In the genomic region with DNA sequence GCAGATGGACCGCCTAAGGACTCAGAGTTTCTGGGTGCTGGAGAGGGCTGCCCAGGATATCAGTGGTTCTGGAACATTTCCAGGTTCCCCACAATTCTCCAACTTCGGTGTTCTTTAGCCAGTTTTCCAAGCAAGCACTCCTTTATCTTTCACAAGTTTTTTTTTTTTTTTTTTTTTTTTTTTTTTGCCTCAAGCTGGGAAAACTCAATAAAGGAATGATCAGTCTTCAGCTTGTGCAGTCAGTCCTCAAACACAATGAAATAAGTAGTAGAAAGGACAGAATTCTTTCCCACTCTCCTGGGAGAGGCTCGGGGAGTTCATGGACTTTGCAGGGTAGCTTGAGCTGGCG, we compare ENCODE assay signal across 8 mouse cellular contexts. TPM values are rescaled to one million over a fixed set of nuclear protein-coding genes. Genes with fewer than 3 reads are reported as not detected.
A peak's percentile ranks its signal among the peaks of the same experiment; 100 is the strongest.
DNase-seq lines count a peak whose midpoint lies in the region; ATAC-seq and TF ChIP-seq lines count a peak whose summit lies in the region.

No protein-coding gene starts in this region.

- dilution Hi-C loops in CH12.LX (cut with MboI; ENCODE audit: extremely low pct_ligation_motif_present, extremely low pct_unique_long_range_greater_than_20kb, low sequenced_read_pairs): no loop called here

- intact Hi-C loops in heart, postnatal 36 days (cut with DNase I): no loop called here

- H3K9me3 ChIP-seq in heart, embryonic 10.5 days: no peaks in the 10 kb centered on the region
- H3K9me3 ChIP-seq in CH12.LX (replicated peaks; ENCODE audit: low read length): no peaks in the 10 kb centered on the region
- H3K9me3 ChIP-seq in forebrain, embryonic 13.5 days (replicated peaks): no peaks in the 10 kb centered on the region
- H3K9me3 ChIP-seq in liver, embryonic 13.5 days (replicated peaks): no peaks in the 10 kb centered on the region

- 14% methylated on average over 4 of the region's 4 CpGs for WGBS in heart, embryonic 10.5 days
- 7% methylated on average over 4 of the region's 4 CpGs for WGBS in forebrain, embryonic 13.5 days
- 21% methylated on average over 4 of the region's 4 CpGs for WGBS in liver, embryonic 13.5 days (ENCODE audit: insufficient replicate concordance)

- peak overlapping the region; percentile 73 for H3K4me2 ChIP-seq in CH12.LX (ENCODE audit: insufficient read depth, low read depth, poor library complexity, severe bottlenecking)
- H3K4me2 ChIP-seq in forebrain, embryonic 13.5 days: peak overlapping the region; percentile 92
- H3K4me2 ChIP-seq in liver, embryonic 13.5 days: peak overlapping the region; percentile 95

- H3K27ac ChIP-seq in heart, embryonic 10.5 days: peak overlapping the region; percentile 83
- H3K27ac ChIP-seq in CH12.LX (ENCODE audit: insufficient read depth, low read depth): no peak overlapping the region
- no peak overlapping the region for H3K27ac ChIP-seq in forebrain, embryonic 13.5 days
- peak overlapping the region; percentile 100 for H3K27ac ChIP-seq in liver, embryonic 13.5 days

- TF ChIP-seq CTCF in CH12.LX (conservative IDR thresholded peaks at IDR 0.05 in 1 of 2, IDR thresholded peaks at IDR 0.05 in 1 of 2; ENCODE audit: low read depth in 2 of 2, low read length in 2 of 2): no peak

- ATAC-seq in forebrain, embryonic 13.5 days: 0 out of 2 replicates have a peak, but pooled peaks have one; percentile 33
- no peak for ATAC-seq in liver, embryonic 13.5 days (ENCODE audit: low read depth)

- DNase-seq in heart, embryonic 10.5 days (ENCODE audit: low spot score): no peak
- no peak for DNase-seq in heart, postnatal 36 days
- DNase-seq in CH12.LX (ENCODE audit: extremely low read depth): no peak
- DNase-seq in liver, embryonic 13.5 days: no peak
- no peak for DNase-seq in c-Kit-positive CD71-positive TER-119-positive erythroid progenitor cells, embryonic 14.5 days (ENCODE audit: low spot score)
- no peak for DNase-seq in right cerebral cortex, adult 18-20 months
- DNase-seq in Muller cell, postnatal 12 days (ENCODE audit: inconsistent ontology term): no peak

- no peaks in the 10 kb centered on the region for H3K36me3 ChIP-seq in heart, embryonic 10.5 days
- no peaks in the 10 kb centered on the region for H3K36me3 ChIP-seq in CH12.LX (replicated peaks in 1 of 2; ENCODE audit: control insufficient read depth in 1 of 2, insufficient read depth in 1 of 2, low read length in 1 of 2)
- no peaks in the 10 kb centered on the region for H3K36me3 ChIP-seq in forebrain, embryonic 13.5 days (ENCODE audit: poor library complexity, severe bottlenecking)
- H3K36me3 ChIP-seq in liver, embryonic 13.5 days: no peaks in the 10 kb centered on the region

- H3K4me3 ChIP-seq in heart, embryonic 10.5 days: peak overlapping the region; percentile 69
- H3K4me3 ChIP-seq in CH12.LX (replicated peaks in 1 of 3; ENCODE audit: low read depth in 2 of 3, low read length in 2 of 3, poor library complexity in 1 of 3): peak overlapping the region in 1 of 3 experiments; percentile 48
- H3K4me3 ChIP-seq in forebrain, embryonic 13.5 days: peak overlapping the region; percentile 49
- peak overlapping the region; percentile 66 for H3K4me3 ChIP-seq in liver, embryonic 13.5 days (replicated peaks)

- peaks cover 30% of the 10 kb centered on the region for H3K27me3 ChIP-seq in heart, embryonic 10.5 days (ENCODE audit: insufficient read depth, poor library complexity, severe bottlenecking)
- H3K27me3 ChIP-seq in CH12.LX (replicated peaks): peaks cover 4% of the 10 kb centered on the region
- H3K27me3 ChIP-seq in forebrain, embryonic 13.5 days: peaks cover 49% of the 10 kb centered on the region
- H3K27me3 ChIP-seq in liver, embryonic 13.5 days: no peaks in the 10 kb centered on the region

- TF ChIP-seq EP300 in CH12.LX (IDR thresholded peaks at IDR 0.05; ENCODE audit: low read length): no peak

- no peak for TF ChIP-seq POLR2A in CH12.LX (IDR thresholded peaks at IDR 0.05; ENCODE audit: low read depth, low read length)

- in situ Hi-C loops in CH12.LX (cut with MboI; ENCODE audit: low pct_ligation_motif_present, low pct_unique_long_range_greater_than_20kb, low sequenced_read_pairs): no loop called here

- no peaks in the 10 kb centered on the region for H3K79me2 ChIP-seq in CH12.LX (replicated peaks; ENCODE audit: control insufficient read depth, extremely low read depth, insufficient read depth, poor library complexity, severe bottlenecking)

- no peak for TF ChIP-seq RAD21 in CH12.LX (IDR thresholded peaks at IDR 0.05; ENCODE audit: low read depth, low read length)

- no peak overlapping the region for H3K9ac ChIP-seq in CH12.LX (ENCODE audit: insufficient read depth, low read depth)
- H3K9ac ChIP-seq in forebrain, embryonic 13.5 days: peak overlapping the region; percentile 64; the same call in 1 of the 2 replicates
- peak overlapping the region; percentile 86 for H3K9ac ChIP-seq in liver, embryonic 13.5 days

- peaks cover 18% of the 10 kb centered on the region for H3K4me1 ChIP-seq in heart, embryonic 10.5 days
- no peaks in the 10 kb centered on the region for H3K4me1 ChIP-seq in CH12.LX (ENCODE audit: control insufficient read depth in 1 of 2, insufficient read depth in 2 of 2)
- H3K4me1 ChIP-seq in forebrain, embryonic 13.5 days: peaks cover 13% of the 10 kb centered on the region
- H3K4me1 ChIP-seq in liver, embryonic 13.5 days (replicated peaks): peaks cover 54% of the 10 kb centered on the region

TF ChIP-seq in CH12.LX, 34 proteins besides CTCF, POLR2A, EP300 and RAD21:
- TF ChIP-seq ZNF384 (IDR thresholded peaks at IDR 0.05; ENCODE audit: low read depth, low read length) (peak; percentile 55), NELFE (IDR thresholded peaks at IDR 0.05; ENCODE audit: low read depth, low read length) (no peak), JUND (conservative IDR thresholded peaks at IDR 0.05; ENCODE audit: low read depth, low read length) (no peak)

RNA-seq across cellular contexts. Expression of a gene that starts 11.3 kb away (rescaled TPM):
- polyA plus RNA-seq in heart, embryonic 10.5 days (2016; fragmentation: Nextera tagmentation; extraction: Ambion mirVana): 17.5 and 27.1 TPM in 2 replicates
- 10 to 100 TPM; 36.5 to 37.6 TPM for total RNA-seq in heart, postnatal 36 days (2021)
- total RNA-seq in CH12.LX (2012; rRNA removed): 114 and 119 TPM in 2 replicates
- total RNA-seq in CH12.LX (2014; rRNA removed): 77.7 and 89.5 TPM in 2 replicates
- 79.2 and 90.6 TPM in 2 replicates for polyA plus RNA-seq in CH12.LX (2012; ENCODE audit: insufficient read length, low read depth)
- polyA plus RNA-seq in forebrain, embryonic 13.5 days (2015; fragmentation: Nextera tagmentation; extraction: Ambion mirVana): 25.1 and 26.6 TPM in 2 replicates
- 24.9 and 30.0 TPM in 2 replicates for polyA plus RNA-seq in liver, embryonic 13.5 days (2015; fragmentation: Nextera tagmentation; extraction: Ambion mirVana)

Comparison
In these comparisons a context has a peak if more than half of its experiments do, and no peak if none do; other contexts are left out.
1. H3K27ac ChIP-seq: peak in heart, embryonic 10.5 days (single experiment) and liver, embryonic 13.5 days (single experiment); none in CH12.LX (single experiment) and forebrain, embryonic 13.5 days (single experiment).
2. Peak in every context shown above with its lines, with median percentiles within 50 percentile points of each other: H3K4me2 ChIP-seq.